Comparison of ENCODE assay signal across 28 mouse cellular contexts in the genomic region with DNA sequence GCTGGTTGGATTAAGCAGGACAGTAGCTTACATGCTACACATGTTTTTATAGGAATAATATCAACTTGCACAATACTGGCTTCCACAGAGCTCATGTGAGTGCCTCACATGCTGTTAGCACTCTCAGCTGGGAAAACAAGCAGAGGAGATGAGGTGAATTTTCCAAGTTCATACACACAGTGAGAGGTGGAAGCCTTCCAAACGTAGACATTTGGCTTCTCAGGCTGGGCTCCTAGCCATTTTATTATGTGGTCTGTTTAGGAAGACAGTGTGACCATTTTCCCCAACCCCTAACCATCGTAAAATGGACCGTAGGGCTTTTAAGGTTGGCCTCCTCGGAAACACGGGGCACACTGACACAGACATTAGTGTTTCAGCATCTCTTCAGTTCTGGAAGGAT.
DNase-seq lines count a peak whose midpoint lies in the region; ATAC-seq and TF ChIP-seq lines count a peak whose summit lies in the region.
"Had no signal": no experiment of that assay in that cellular context is flagged by ENCODE, and none has a peak within 500 bp of the region (broad histone marks: within the 10 kb centered on the region; RNA-seq: fewer than 3 reads in every experiment).

No protein-coding gene starts in this region.

- H3K4me3 ChIP-seq in midbrain, postnatal 0 days (ENCODE audit: low read depth, low read length) = no peak overlapping the region
- H3K4me3 ChIP-seq in midbrain, embryonic 10.5 days = no peak overlapping the region
- no peak overlapping the region for H3K4me3 ChIP-seq in limb, embryonic 15.5 days
- H3K4me3 ChIP-seq in forebrain, embryonic 16.5 days (replicated peaks; ENCODE audit: low read length) = no peak overlapping the region
- H3K4me3 ChIP-seq: embryonic facial prominence, embryonic 12.5 days; forebrain, embryonic 10.5 days; forebrain, embryonic 15.5 days; heart, embryonic 13.5 days; limb, embryonic 13.5 days; midbrain, embryonic 15.5 days; neural tube, embryonic 12.5 days had no signal

- WGBS in midbrain, postnatal 0 days = 81% methylated on average over 5 of the region's 5 CpGs
- 92% methylated on average over 5 of the region's 5 CpGs for WGBS in midbrain, embryonic 10.5 days
- 41% methylated on average over 5 of the region's 5 CpGs for WGBS in limb, embryonic 15.5 days
- WGBS in forebrain, embryonic 16.5 days = 82% methylated on average over 5 of the region's 5 CpGs

- no peak for TF ChIP-seq CTCF in midbrain, postnatal 0 days (IDR thresholded peaks at IDR 0.05)

- peak; percentile 42 for DNase-seq in midbrain, postnatal 0 days (ENCODE audit: low spot score)
- DNase-seq in midbrain, embryonic 10.5 days (ENCODE audit: low spot score) = no peak
- peak; percentile 38 for DNase-seq in cerebellum, adult 11 months
- DNase-seq in cerebellum, adult 9-10 months = peak; percentile 77
- DNase-seq in frontal cortex, postnatal 36 days (ENCODE audit: low spot score in 2 of 2) = no peak
- DNase-seq in kidney, adult 9 months = no peak
- DNase-seq: adrenal gland, adult 2 months; embryo, embryonic 11 days; gastrocnemius, postnatal 10 days; heart, postnatal 10 days; kidney, postnatal 14 days; layer of hippocampus, adult 9-11 months; lung, adult 2 months; lung, postnatal 10 days; right cerebral cortex, adult 18-20 months; right cerebral cortex, postnatal 4 days had no signal

- H3K9me3 ChIP-seq in midbrain, postnatal 0 days (ENCODE audit: low read length) = no peaks in the 10 kb centered on the region
- no peaks in the 10 kb centered on the region for H3K9me3 ChIP-seq in midbrain, embryonic 10.5 days (replicated peaks)
- H3K9me3 ChIP-seq in limb, embryonic 15.5 days = no peaks in the 10 kb centered on the region
- H3K9me3 ChIP-seq in forebrain, embryonic 16.5 days (ENCODE audit: control insufficient read depth, low read length) = no peaks in the 10 kb centered on the region
- H3K9me3 ChIP-seq: embryonic facial prominence, embryonic 12.5 days; forebrain, embryonic 10.5 days; forebrain, embryonic 15.5 days; heart, embryonic 13.5 days; limb, embryonic 13.5 days; midbrain, embryonic 15.5 days; neural tube, embryonic 12.5 days had no signal

- H3K4me2 ChIP-seq in midbrain, postnatal 0 days (ENCODE audit: low read depth, low read length, poor library complexity, severe bottlenecking) = no peak overlapping the region
- no peak overlapping the region for H3K4me2 ChIP-seq in limb, embryonic 15.5 days
- H3K4me2 ChIP-seq in forebrain, embryonic 16.5 days (ENCODE audit: low read length) = no peak overlapping the region
- H3K4me2 ChIP-seq: embryonic facial prominence, embryonic 12.5 days; forebrain, embryonic 15.5 days; heart, embryonic 13.5 days; limb, embryonic 13.5 days; midbrain, embryonic 15.5 days; neural tube, embryonic 12.5 days had no signal

- H3K4me1 ChIP-seq in midbrain, postnatal 0 days (ENCODE audit: insufficient read depth, low read length) = no peaks in the 10 kb centered on the region
- peaks cover 13% of the 10 kb centered on the region for H3K4me1 ChIP-seq in midbrain, embryonic 10.5 days
- no peaks in the 10 kb centered on the region for H3K4me1 ChIP-seq in limb, embryonic 15.5 days
- peaks cover 15% of the 10 kb centered on the region for H3K4me1 ChIP-seq in forebrain, embryonic 16.5 days (replicated peaks; ENCODE audit: control insufficient read depth, insufficient read depth, low read length)
- H3K4me1 ChIP-seq: heart, embryonic 13.5 days; midbrain, embryonic 15.5 days had no signal

- H3K36me3 ChIP-seq in midbrain, postnatal 0 days (ENCODE audit: insufficient read depth, low read length) = no peaks in the 10 kb centered on the region
- no peaks in the 10 kb centered on the region for H3K36me3 ChIP-seq in midbrain, embryonic 10.5 days
- no peaks in the 10 kb centered on the region for H3K36me3 ChIP-seq in limb, embryonic 15.5 days
- no peaks in the 10 kb centered on the region for H3K36me3 ChIP-seq in forebrain, embryonic 16.5 days (ENCODE audit: control insufficient read depth, insufficient read depth)
- H3K36me3 ChIP-seq: embryonic facial prominence, embryonic 12.5 days; forebrain, embryonic 10.5 days; forebrain, embryonic 15.5 days; heart, embryonic 13.5 days; limb, embryonic 13.5 days; midbrain, embryonic 15.5 days; neural tube, embryonic 12.5 days had no signal

- H3K9ac ChIP-seq in midbrain, postnatal 0 days (replicated peaks; ENCODE audit: low read length, poor library complexity, severe bottlenecking) = no peak overlapping the region
- no peak overlapping the region for H3K9ac ChIP-seq in limb, embryonic 15.5 days
- no peak overlapping the region for H3K9ac ChIP-seq in forebrain, embryonic 16.5 days (replicated peaks; ENCODE audit: low read depth, low read length)
- H3K9ac ChIP-seq: embryonic facial prominence, embryonic 12.5 days; forebrain, embryonic 15.5 days; heart, embryonic 13.5 days; limb, embryonic 13.5 days; liver, embryonic 14.5 days; midbrain, embryonic 15.5 days; neural tube, embryonic 12.5 days had no signal

- H3K27me3 ChIP-seq in midbrain, postnatal 0 days (ENCODE audit: insufficient read depth, low read length) = no peaks in the 10 kb centered on the region
- H3K27me3 ChIP-seq in midbrain, embryonic 10.5 days (ENCODE audit: low read depth, poor library complexity, severe bottlenecking) = no peaks in the 10 kb centered on the region
- no peaks in the 10 kb centered on the region for H3K27me3 ChIP-seq in limb, embryonic 15.5 days
- no peaks in the 10 kb centered on the region for H3K27me3 ChIP-seq in forebrain, embryonic 16.5 days (replicated peaks; ENCODE audit: control insufficient read depth, insufficient read depth, low read length)
- H3K27me3 ChIP-seq: embryonic facial prominence, embryonic 12.5 days; forebrain, embryonic 15.5 days; heart, embryonic 13.5 days; limb, embryonic 13.5 days; midbrain, embryonic 15.5 days; neural tube, embryonic 12.5 days had no signal

- ATAC-seq in midbrain, postnatal 0 days (ENCODE audit: low FRiP score) = no peak
- ATAC-seq in limb, embryonic 15.5 days (ENCODE audit: insufficient number of reproducible peaks, low FRiP score, low TSS enrichment, low read depth) = 0 out of 2 replicates have a peak, but pooled peaks have one; percentile 40
- ATAC-seq in forebrain, embryonic 16.5 days = no peak
- ATAC-seq: CD4-positive, CD25-positive, alpha-beta regulatory T cell, adult 4 months; forebrain, embryonic 15.5 days; intestine, embryonic 16.5 days; midbrain, embryonic 15.5 days had no signal

- H3K27ac ChIP-seq in midbrain, postnatal 0 days (ENCODE audit: low read depth, low read length) = no peak overlapping the region
- H3K27ac ChIP-seq in midbrain, embryonic 10.5 days (replicated peaks) = no peak overlapping the region
- H3K27ac ChIP-seq in limb, embryonic 15.5 days = no peak overlapping the region
- H3K27ac ChIP-seq in forebrain, embryonic 16.5 days (ENCODE audit: low read length) = no peak overlapping the region
- H3K27ac ChIP-seq: embryonic facial prominence, embryonic 12.5 days; forebrain, embryonic 10.5 days; forebrain, embryonic 15.5 days; heart, embryonic 13.5 days; limb, embryonic 13.5 days; liver, embryonic 14.5 days; midbrain, embryonic 15.5 days; neural tube, embryonic 12.5 days had no signal

Comparison
In these comparisons a context has a peak if more than half of its experiments do, and no peak if none do; other contexts are left out.
1. DNase-seq: peak in midbrain, postnatal 0 days (single experiment), cerebellum, adult 11 months (single experiment) and cerebellum, adult 9-10 months (single experiment); none in midbrain, embryonic 10.5 days (single experiment), frontal cortex, postnatal 36 days (0 of 2) and kidney, adult 9 months (single experiment).